8 mouse cellular contexts compared by ENCODE assay signal in genomic region chr3:84260024-84260535, GRCm38 (mm10). TPM values are rescaled to one million over a fixed set of nuclear protein-coding genes. Genes with fewer than 3 reads are reported as not detected.
DNase-seq lines count a peak whose midpoint lies in the region; ATAC-seq and TF ChIP-seq lines count a peak whose summit lies in the region.

No protein-coding gene starts in this region.

- no peaks in the 10 kb centered on the region for H3K9me3 ChIP-seq in hindbrain, postnatal 0 days (ENCODE audit: low read length)
- H3K9me3 ChIP-seq in midbrain, embryonic 15.5 days, result no peaks in the 10 kb centered on the region

- H3K36me3 ChIP-seq in heart, adult 2 months (ENCODE audit: control insufficient read depth, insufficient read depth, low read length), result no peaks in the 10 kb centered on the region
- H3K36me3 ChIP-seq in C2C12 (ENCODE audit: control insufficient read depth, insufficient read depth), result no peaks in the 10 kb centered on the region
- no peaks in the 10 kb centered on the region for H3K36me3 ChIP-seq in hindbrain, postnatal 0 days (ENCODE audit: insufficient read depth, low read length)
- no peaks in the 10 kb centered on the region for H3K36me3 ChIP-seq in midbrain, embryonic 15.5 days (replicated peaks)

- no peaks in the 10 kb centered on the region for H3K27me3 ChIP-seq in heart, adult 2 months (ENCODE audit: control insufficient read depth, insufficient read depth, low read length)
- no peaks in the 10 kb centered on the region for H3K27me3 ChIP-seq in C2C12 (ENCODE audit: control insufficient read depth, insufficient read depth, insufficient read length)
- H3K27me3 ChIP-seq in hindbrain, postnatal 0 days (ENCODE audit: insufficient read depth, low read length), result no peaks in the 10 kb centered on the region
- no peaks in the 10 kb centered on the region for H3K27me3 ChIP-seq in midbrain, embryonic 15.5 days (replicated peaks)

- peak overlapping the region; percentile 91 for H3K4me3 ChIP-seq in heart, adult 2 months
- H3K4me3 ChIP-seq in C2C12 (ENCODE audit: insufficient read depth, poor library complexity, severe bottlenecking), result peak overlapping the region; percentile 43
- peak overlapping the region; percentile 79 for H3K4me3 ChIP-seq in hindbrain, postnatal 0 days (ENCODE audit: low read length)
- H3K4me3 ChIP-seq in midbrain, embryonic 15.5 days, result peak overlapping the region; percentile 72

- peak in 1 of 2 experiments; percentile 40 for DNase-seq in heart, adult 2 months
- no peak for DNase-seq in heart, adult 11 months
- DNase-seq in cerebellum, postnatal 25 days, result peak; percentile 46 to 50
- peak; percentile 28 for DNase-seq in hindbrain, postnatal 0 days (ENCODE audit: low spot score)
- DNase-seq in left cerebral cortex, adult 9 months (ENCODE audit: low spot score in 2 of 2), result no peak
- no peak for DNase-seq in embryo, embryonic 10 days (ENCODE audit: low spot score)

- peak overlapping the region; percentile 95 for H3K4me2 ChIP-seq in hindbrain, postnatal 0 days (ENCODE audit: low read depth, low read length)
- peak overlapping the region; percentile 89 for H3K4me2 ChIP-seq in midbrain, embryonic 15.5 days

- intact Hi-C loops in heart, adult 2 months (cut with DNase I), result loop anchor here (5.0 kb wide), 1 partner anchor 52 kb away; no protein-coding TSS in a partner anchor

- H3ac ChIP-seq in C2C12 (ENCODE audit: control insufficient read depth, insufficient read length, low read depth), result no peak overlapping the region

- TF ChIP-seq EP300 in heart, adult 2 months (IDR thresholded peaks at IDR 0.05; ENCODE audit: insufficient read depth, low read depth, low read length), result no peak

- no peak for TF ChIP-seq POLR2A in heart, adult 2 months (IDR thresholded peaks at IDR 0.05; ENCODE audit: insufficient read depth, low read depth, low read length)

- peaks cover 2% of the 10 kb centered on the region; the same call in 1 of the 2 replicates for H3K79me2 ChIP-seq in heart, adult 2 months (replicated peaks; ENCODE audit: control insufficient read depth, insufficient read depth, low read length)
- no peaks in the 10 kb centered on the region for H3K79me2 ChIP-seq in C2C12 (ENCODE audit: control insufficient read depth, insufficient read depth)

- TF ChIP-seq CTCF in heart, adult 2 months (IDR thresholded peaks at IDR 0.05), result no peak
- no peak for TF ChIP-seq CTCF in C2C12 (IDR thresholded peaks at IDR 0.05; ENCODE audit: control insufficient read depth, insufficient read depth, insufficient read length)
- no peak for TF ChIP-seq CTCF in hindbrain, postnatal 0 days (IDR thresholded peaks at IDR 0.05; ENCODE audit: low read depth)

- peak overlapping the region; percentile 82 for H3K27ac ChIP-seq in heart, adult 2 months
- H3K27ac ChIP-seq in hindbrain, postnatal 0 days, result peak overlapping the region; percentile 90
- H3K27ac ChIP-seq in midbrain, embryonic 15.5 days, result peak overlapping the region; percentile 96

- WGBS in heart, adult 2 months, result 11% methylated on average over 8 of the region's 8 CpGs
- WGBS in hindbrain, postnatal 0 days, result 2% methylated on average over 7 of the region's 8 CpGs
- 4% methylated on average over 5 of the region's 8 CpGs for WGBS in midbrain, embryonic 15.5 days

- peak overlapping the region; percentile 69 for H3K9ac ChIP-seq in heart, adult 2 months (ENCODE audit: low read depth, low read length)
- H3K9ac ChIP-seq in hindbrain, postnatal 0 days (replicated peaks; ENCODE audit: low read length), result peak overlapping the region; percentile 92
- peak overlapping the region; percentile 92 for H3K9ac ChIP-seq in midbrain, embryonic 15.5 days

- no peaks in the 10 kb centered on the region for H3K79me3 ChIP-seq in C2C12 (ENCODE audit: low read depth)

- ATAC-seq in hindbrain, postnatal 0 days, result peak; percentile 43
- peak; percentile 62 for ATAC-seq in midbrain, embryonic 15.5 days (replicated peaks)

- peaks cover 1% of the 10 kb centered on the region; the same call in 1 of the 2 replicates for H3K4me1 ChIP-seq in heart, adult 2 months (ENCODE audit: control insufficient read depth, insufficient read depth, low read length)
- H3K4me1 ChIP-seq in hindbrain, postnatal 0 days (ENCODE audit: insufficient read depth, low read length), result no peaks in the 10 kb centered on the region
- peaks cover 34% of the 10 kb centered on the region for H3K4me1 ChIP-seq in midbrain, embryonic 15.5 days

TF ChIP-seq in C2C12, 6 proteins besides CTCF, POLR2A, EP300 and RAD21:
- TF ChIP-seq MYOG (IDR thresholded peaks at IDR 0.05; ENCODE audit: control insufficient read depth, extremely low read depth, insufficient read length) (no peak), USF1 (IDR thresholded peaks at IDR 0.05; ENCODE audit: low read depth) (no peak), FOSL1 (IDR thresholded peaks at IDR 0.05; ENCODE audit: insufficient read depth, low read length, poor library complexity, severe bottlenecking) (no peak), MYOD1 (IDR thresholded peaks at IDR 0.05; ENCODE audit: control insufficient read depth, insufficient read length, low read depth) (no peak), MAX (IDR thresholded peaks at IDR 0.05) (no peak), CEBPB (IDR thresholded peaks at IDR 0.05; ENCODE audit: low read depth) (no peak)

RNA-seq across cellular contexts. Expression of gene Trim2, which starts 46.6 kb away (rescaled TPM):
- total RNA-seq in heart, adult 2 months (2021), result 1 to 10 TPM; 4.7 to 5.2 TPM
- polyA plus RNA-seq in heart, adult 2 months (2012; rRNA removed), result 5.7 and 5.8 TPM in 2 replicates
- polyA plus RNA-seq in C2C12 (2012; fragmentation: generic; extraction: Trizol), result 2.4 TPM
- total RNA-seq in hindbrain, postnatal 0 days (2014; rRNA removed), result 217 and 236 TPM in 2 replicates
- polyA plus RNA-seq in hindbrain, postnatal 0 days (2015; fragmentation: Nextera tagmentation; extraction: Ambion mirVana), result 116 and 130 TPM in 2 replicates
- polyA plus RNA-seq in midbrain, embryonic 15.5 days (2015; fragmentation: Nextera tagmentation; extraction: Ambion mirVana), result 158 and 159 TPM in 2 replicates

Comparison
In these comparisons a context has a peak if more than half of its experiments do, and no peak if none do; other contexts are left out.
1. DNase-seq: peak in cerebellum, postnatal 25 days (2 of 2) and hindbrain, postnatal 0 days (single experiment); none in heart, adult 11 months (single experiment), left cerebral cortex, adult 9 months (0 of 2) and embryo, embryonic 10 days (single experiment).
2. RNA of gene Trim2, which starts 46.6 kb away (polyA plus RNA-seq): 158 to 159 TPM in midbrain, embryonic 15.5 days and 116 to 130 TPM in hindbrain, postnatal 0 days; 5.7 to 5.8 TPM in heart, adult 2 months and 2.4 TPM in C2C12 (single experiment); every median in the first group is over 10 times any median in the second.
3. Peak in every context shown above with its lines, with median percentiles within 50 percentile points of each other: H3K27ac ChIP-seq, H3K4me3 ChIP-seq and H3K9ac ChIP-seq.